Mouse (Mus musculus) midbrain, embryonic 12.5 days (tissue): ENCODE results near the gene Sh3rf1. TPM values are rescaled to one million over a fixed set of nuclear protein-coding genes. Genes with fewer than 3 reads are reported as not detected.

Experiments used
- ATAC-seq: fragments of 200-750 bp; cut with Nextera tagmentation; 2 replicates; pipeline ENCODE4 v1.8.0; 2017; ENCODE audit warnings: low read depth, moderate TSS enrichment, moderate library complexity; ENCODE audit not compliant: low FRiP score
- H3K27ac ChIP-seq: fragments of 300-500 bp; sonication (generic); replicated peaks from 2 replicates; pipeline ENCODE4 v1.5.1; 2016; ENCODE audit warnings: mild to moderate bottlenecking
- H3K27me3 ChIP-seq: fragments of 300-500 bp; sonication (generic); 2 replicates; pipeline ENCODE4 v1.6.1; 2016; ENCODE audit warnings: mild to moderate bottlenecking
- H3K36me3 ChIP-seq: fragments of 300-500 bp; sonication (generic); 2 replicates; pipeline ENCODE4 v1.6.1; 2016
- H3K4me1 ChIP-seq: fragments of 300-500 bp; sonication (generic); 2 replicates; pipeline ENCODE4 v1.6.1; 2016
- H3K4me2 ChIP-seq: fragments of 300-500 bp; sonication (generic); replicated peaks from 2 replicates; pipeline ENCODE4 v1.6.1; 2016; ENCODE audit warnings: mild to moderate bottlenecking, moderate library complexity
- H3K4me3 ChIP-seq: fragments of 300-500 bp; sonication (generic); 2 replicates; pipeline ENCODE4 v1.5.1; 2016; ENCODE audit warnings: mild to moderate bottlenecking
- H3K9ac ChIP-seq: fragments of 300-500 bp; sonication (generic); replicated peaks from 2 replicates; pipeline ENCODE4 v1.6.1; 2016; ENCODE audit warnings: mild to moderate bottlenecking, moderate library complexity
- H3K9me3 ChIP-seq: fragments of 300-500 bp; sonication (generic); 2 replicates; pipeline ENCODE4 v1.6.1; 2016; ENCODE audit warnings: mild to moderate bottlenecking
- WGBS: fragments of 180-500 bp; shearing (Covaris S2); methylation state at CpG from one replicate; pipeline ENCODE4 v1.1.7; 2016; 5-methylcytosine and 5-hydroxymethylcytosine counted together
- polyA plus RNA-seq: library from polyadenylated mRNA; unstranded; fragments of >200 nt; fragmentation: Nextera tagmentation; extraction: Ambion mirVana; gene quantifications from 2 replicates; pipeline ENCODE4 v1.2.1, GENCODE M21; 2016

Gene Sh3rf1
- polyA plus RNA-seq, 1 experiment from 2014 or later, result 22.0 TPM

- H3K27me3 ChIP-seq, result no peaks in the 10 kb centered on the region
- no peaks in the 10 kb centered on the region for H3K9me3 ChIP-seq
- peaks cover 30% of the 10 kb centered on the region for H3K4me1 ChIP-seq
- no peak overlapping the region for H3K9ac ChIP-seq
- no peaks in the 10 kb centered on the region for H3K36me3 ChIP-seq
- ATAC-seq, result no peak
- no peak overlapping the region for H3K27ac ChIP-seq
- WGBS, result 84% methylated on average over 3 of the region's 3 CpGs
- H3K4me2 ChIP-seq, result no peak overlapping the region
- H3K4me3 ChIP-seq, result no peak overlapping the region
Observed at GRCm38 (mm10) chr8:61321216-61321615, 97.5 kb downstream of the Sh3rf1 start.

- WGBS, result 80% methylated on average over 5 of the region's 5 CpGs
- H3K27me3 ChIP-seq, result no peaks in the 10 kb centered on the region
- no peak overlapping the region for H3K4me3 ChIP-seq
- peaks cover 30% of the 10 kb centered on the region for H3K4me1 ChIP-seq
- no peaks in the 10 kb centered on the region for H3K9me3 ChIP-seq
- H3K9ac ChIP-seq, result no peak overlapping the region
- no peak for ATAC-seq
- no peak overlapping the region for H3K4me2 ChIP-seq
- no peak overlapping the region for H3K27ac ChIP-seq
- H3K36me3 ChIP-seq, result no peaks in the 10 kb centered on the region
Observed at GRCm38 (mm10) chr8:61321780-61322179, 98.1 kb downstream of the Sh3rf1 start.

- Histone ChIP-seq H3K9ac (no peak overlapping the region), H3K27me3 (no peaks in the 10 kb centered on the region), H3K4me2 (no peak overlapping the region), H3K9me3 (no peaks in the 10 kb centered on the region), H3K36me3 (no peaks in the 10 kb centered on the region), H3K4me1 (peaks cover 30% of the 10 kb centered on the region), H3K27ac (no peak overlapping the region), H3K4me3 (no peak overlapping the region)
- no peak for ATAC-seq
- WGBS, result 86% methylated on average over 8 of the region's 8 CpGs
Observed at GRCm38 (mm10) chr8:61322462-61322861, 98.8 kb downstream of the Sh3rf1 start.

GRCm38 (mm10) chr8:61324363-61324914 lies 100.8 kb downstream of the Sh3rf1 start:
- H3K27me3 ChIP-seq, result no peaks in the 10 kb centered on the region
- no peak overlapping the region for H3K9ac ChIP-seq
- ATAC-seq, result peak; percentile 53; the same call in 1 of the 2 replicates
- H3K4me1 ChIP-seq, result peaks cover 25% of the 10 kb centered on the region
- 6% methylated on average over 10 of the region's 10 CpGs for WGBS
- 0 out of 2 replicates have a peak overlapping the region, but pooled peaks have one; percentile 7 for H3K4me2 ChIP-seq
- H3K27ac ChIP-seq, result peak overlapping the region; percentile 2; the same call in 1 of the 2 replicates
- H3K4me3 ChIP-seq, result no peak overlapping the region
- H3K36me3 ChIP-seq, result peaks cover 5% of the 10 kb centered on the region
- H3K9me3 ChIP-seq, result no peaks in the 10 kb centered on the region

GRCm38 (mm10) chr8:61325014-61325715 lies 101.5 kb downstream of the Sh3rf1 start:
- Histone ChIP-seq H3K36me3 (peaks cover 11% of the 10 kb centered on the region), H3K27me3 (no peaks in the 10 kb centered on the region), H3K9ac (no peak overlapping the region), H3K9me3 (no peaks in the 10 kb centered on the region), H3K4me1 (peaks cover 25% of the 10 kb centered on the region), H3K4me3 (no peak overlapping the region), H3K4me2 (peak overlapping the region; percentile 7; the same call in 1 of the 2 replicates), H3K27ac (peak overlapping the region; percentile 2; the same call in 1 of the 2 replicates)
- 25% methylated on average over 16 of the region's 16 CpGs for WGBS
- ATAC-seq, result peak; percentile 81

GRCm38 (mm10) chr8:61326281-61326680 lies 102.6 kb downstream of the Sh3rf1 start:
- no peak for ATAC-seq
- WGBS, result 84% methylated on average over 8 of the region's 8 CpGs
- no peak overlapping the region for H3K27ac ChIP-seq
- H3K9me3 ChIP-seq, result no peaks in the 10 kb centered on the region
- H3K4me3 ChIP-seq, result no peak overlapping the region
- peaks cover 25% of the 10 kb centered on the region for H3K4me1 ChIP-seq
- H3K27me3 ChIP-seq, result no peaks in the 10 kb centered on the region
- H3K9ac ChIP-seq, result no peak overlapping the region
- H3K36me3 ChIP-seq, result peaks cover 16% of the 10 kb centered on the region
- H3K4me2 ChIP-seq, result no peak overlapping the region

GRCm38 (mm10) chr8:61327333-61327732 lies 103.7 kb downstream of the Sh3rf1 start:
- no peak for ATAC-seq

GRCm38 (mm10) chr8:61339629-61340028 lies 116.0 kb downstream of the Sh3rf1 start:
- ATAC-seq, result no peak
- peaks cover 3% of the 10 kb centered on the region; the same call in 1 of the 2 replicates for H3K4me1 ChIP-seq
- no peak overlapping the region for H3K4me2 ChIP-seq
- no peaks in the 10 kb centered on the region for H3K27me3 ChIP-seq
- WGBS, result 89% methylated on average over 6 of the region's 6 CpGs
- H3K36me3 ChIP-seq, result 0 out of 2 replicates have a peak, but pooled peaks cover 13% of the 10 kb centered on the region
- H3K9ac ChIP-seq, result no peak overlapping the region
- no peak overlapping the region for H3K27ac ChIP-seq
- H3K9me3 ChIP-seq, result no peaks in the 10 kb centered on the region
- H3K4me3 ChIP-seq, result no peak overlapping the region

More at GRCm38 (mm10) chr8:61327333-61327732, 103.7 kb downstream of the Sh3rf1 start:
- Histone ChIP-seq H3K27ac (no peak overlapping the region), H3K4me2 (no peak overlapping the region), H3K4me3 (no peak overlapping the region), H3K27me3 (no peaks in the 10 kb centered on the region), H3K9ac (no peak overlapping the region), H3K9me3 (no peaks in the 10 kb centered on the region), H3K36me3 (peaks cover 16% of the 10 kb centered on the region), H3K4me1 (peaks cover 25% of the 10 kb centered on the region)
- WGBS, result 90% methylated on average over 5 of the region's 5 CpGs

- Histone ChIP-seq H3K9ac (no peak overlapping the region), H3K4me3 (no peak overlapping the region), H3K4me1 (peaks cover 3% of the 10 kb centered on the region; the same call in 1 of the 2 replicates), H3K27me3 (no peaks in the 10 kb centered on the region), H3K9me3 (no peaks in the 10 kb centered on the region), H3K4me2 (no peak overlapping the region), H3K36me3 (0 out of 2 replicates have a peak, but pooled peaks cover 9% of the 10 kb centered on the region), H3K27ac (no peak overlapping the region)
- ATAC-seq, result no peak
- 89% methylated on average over 17 of the region's 17 CpGs for WGBS
Observed at GRCm38 (mm10) chr8:61340283-61340984, 116.8 kb downstream of the Sh3rf1 start.

GRCm38 (mm10) chr8:61341587-61342441 lies 118.1 kb downstream of the Sh3rf1 start:
- no peak overlapping the region for H3K9ac ChIP-seq
- H3K27ac ChIP-seq, result no peak overlapping the region
- WGBS, result 64% methylated on average over 12 of the region's 12 CpGs
- H3K4me3 ChIP-seq, result no peak overlapping the region
- no peak for ATAC-seq
- no peaks in the 10 kb centered on the region for H3K9me3 ChIP-seq
- peaks cover 3% of the 10 kb centered on the region; the same call in 1 of the 2 replicates for H3K4me1 ChIP-seq
- H3K27me3 ChIP-seq, result no peaks in the 10 kb centered on the region
- 0 out of 2 replicates have a peak, but pooled peaks cover 3% of the 10 kb centered on the region for H3K36me3 ChIP-seq
- no peak overlapping the region for H3K4me2 ChIP-seq

- WGBS, result 80% methylated on average over 7 of the region's 7 CpGs
- H3K27me3 ChIP-seq, result no peaks in the 10 kb centered on the region
- H3K9me3 ChIP-seq, result no peaks in the 10 kb centered on the region
- no peak overlapping the region for H3K9ac ChIP-seq
- H3K36me3 ChIP-seq, result 0 out of 2 replicates have a peak, but pooled peaks cover 2% of the 10 kb centered on the region
- no peak overlapping the region for H3K27ac ChIP-seq
- H3K4me2 ChIP-seq, result no peak overlapping the region
- no peak for ATAC-seq
- peaks cover 3% of the 10 kb centered on the region; the same call in 1 of the 2 replicates for H3K4me1 ChIP-seq
- H3K4me3 ChIP-seq, result no peak overlapping the region
Observed at GRCm38 (mm10) chr8:61342473-61343026, 118.9 kb downstream of the Sh3rf1 start.
